Mouse (Mus musculus): ENCODE measurements around the gene Ephb1. TPM values are rescaled to one million over a fixed set of nuclear protein-coding genes. Genes with fewer than 3 reads are reported as not detected.

The Ephb1 gene
- polyA plus RNA-seq, 1 experiment from 2014 or later = 6.1 TPM

DNA sequence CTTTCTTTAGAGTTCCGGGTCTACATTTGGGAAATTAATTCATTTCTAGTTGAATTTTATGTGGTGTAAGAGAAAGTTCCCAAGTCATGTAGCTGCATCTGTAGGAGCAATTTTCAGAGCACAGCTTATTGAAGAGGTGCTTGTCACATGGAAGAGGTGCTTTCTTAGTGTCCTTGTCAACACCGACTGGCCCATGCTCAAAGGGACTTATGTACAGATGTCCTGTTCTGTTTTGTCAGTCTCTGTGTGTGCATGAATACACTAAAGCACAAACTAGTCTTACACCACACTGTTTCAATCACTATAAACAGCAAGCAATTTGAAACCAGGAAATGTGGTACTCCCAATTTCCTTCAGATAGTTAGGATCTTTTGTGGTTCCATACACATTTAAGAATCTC, 13.3 kb upstream of the Ephb1 start:
- no peak for DNase-seq (ENCODE audit: low spot score)
- Histone ChIP-seq H3K27ac (replicated peaks) (no peak overlapping the region), H3K27me3 (replicated peaks; ENCODE audit: low read depth, poor library complexity, severe bottlenecking) (no peaks in the 10 kb centered on the region), H3K4me1 (0 out of 2 replicates have a peak, but pooled peaks cover 3% of the 10 kb centered on the region), H3K4me3 (no peak overlapping the region), H3K36me3 (replicated peaks) (no peaks in the 10 kb centered on the region), H3K9me3 (no peaks in the 10 kb centered on the region)
- 94% methylated on average over 2 of the region's 2 CpGs for WGBS

DNA sequence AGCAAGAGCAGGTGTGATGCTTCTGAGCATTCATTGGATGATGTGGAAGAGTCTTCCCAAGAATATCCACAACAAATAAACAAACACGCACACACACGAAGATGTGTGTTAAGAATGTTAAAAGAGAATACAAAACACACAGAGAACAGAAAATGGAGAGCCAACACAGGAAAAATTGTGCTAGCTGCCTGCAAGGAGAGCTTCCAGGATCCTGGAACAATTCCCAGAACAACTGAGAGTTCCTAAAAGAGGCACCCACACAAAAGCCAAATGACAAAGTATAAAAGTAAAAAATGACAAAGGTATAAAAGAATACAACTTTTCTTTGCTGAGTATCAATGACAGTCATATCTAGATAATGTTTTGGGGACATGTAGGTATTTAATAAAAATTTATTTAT, 11.0 kb upstream of the Ephb1 start:
- 0 out of 2 replicates have a peak, but pooled peaks cover 3% of the 10 kb centered on the region for H3K4me1 ChIP-seq
- no peaks in the 10 kb centered on the region for H3K9me3 ChIP-seq
- no peak overlapping the region for H3K4me3 ChIP-seq
- no peak for DNase-seq (ENCODE audit: low spot score)
- no peak overlapping the region for H3K27ac ChIP-seq (replicated peaks)
- H3K36me3 ChIP-seq (replicated peaks) = no peaks in the 10 kb centered on the region
- no peaks in the 10 kb centered on the region for H3K27me3 ChIP-seq (replicated peaks; ENCODE audit: low read depth, poor library complexity, severe bottlenecking)
- WGBS = 93% methylated on average over 2 of the region's 2 CpGs

- WGBS = 91% methylated on average over 6 of the region's 6 CpGs
- H3K27me3 ChIP-seq (replicated peaks; ENCODE audit: low read depth, poor library complexity, severe bottlenecking) = peaks cover 29% of the 10 kb centered on the region
- no peak overlapping the region for H3K27ac ChIP-seq (replicated peaks)
- H3K36me3 ChIP-seq (replicated peaks) = no peaks in the 10 kb centered on the region
- no peaks in the 10 kb centered on the region for H3K9me3 ChIP-seq
- H3K4me1 ChIP-seq = peaks cover 2% of the 10 kb centered on the region; the same call in 1 of the 2 replicates
- no peak for DNase-seq (ENCODE audit: low spot score)
- no peak overlapping the region for H3K4me3 ChIP-seq
Measured at GRCm38 (mm10) chr9:102359311-102359710, 4.8 kb upstream of the Ephb1 start.

GRCm38 (mm10) chr9:102358711-102359110, 4.2 kb upstream of the Ephb1 start:
- no peak overlapping the region for H3K4me3 ChIP-seq
- peaks cover 8% of the 10 kb centered on the region for H3K4me1 ChIP-seq
- H3K9me3 ChIP-seq = no peaks in the 10 kb centered on the region
- 87% methylated on average over 3 of the region's 3 CpGs for WGBS
- peaks cover 35% of the 10 kb centered on the region for H3K27me3 ChIP-seq (replicated peaks; ENCODE audit: low read depth, poor library complexity, severe bottlenecking)
- no peak overlapping the region for H3K27ac ChIP-seq (replicated peaks)
- no peaks in the 10 kb centered on the region for H3K36me3 ChIP-seq (replicated peaks)
- DNase-seq (ENCODE audit: low spot score) = no peak

DNA sequence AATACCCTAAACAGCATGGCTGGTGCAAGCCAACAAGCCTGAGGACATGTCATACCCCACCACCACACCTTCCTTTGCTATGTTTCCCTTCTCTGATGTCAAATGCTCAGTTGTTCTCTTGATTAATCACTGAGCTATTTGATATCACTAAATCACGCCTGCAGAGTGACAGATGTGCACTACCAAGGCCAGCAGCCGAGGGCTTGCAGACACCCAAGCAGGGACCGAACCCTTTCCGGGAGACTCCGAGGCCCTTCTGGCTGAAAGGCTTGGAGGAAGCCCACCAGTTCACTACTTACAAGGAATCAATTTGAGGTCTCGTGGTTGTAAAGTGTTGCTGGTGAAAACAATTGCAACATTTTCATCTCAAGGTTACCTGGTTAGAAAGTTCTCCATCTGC, 3.5 kb upstream of the Ephb1 start:
- no peak overlapping the region for H3K4me3 ChIP-seq
- H3K4me1 ChIP-seq = peaks cover 15% of the 10 kb centered on the region
- H3K36me3 ChIP-seq (replicated peaks) = no peaks in the 10 kb centered on the region
- no peaks in the 10 kb centered on the region for H3K9me3 ChIP-seq
- peaks cover 42% of the 10 kb centered on the region for H3K27me3 ChIP-seq (replicated peaks; ENCODE audit: low read depth, poor library complexity, severe bottlenecking)
- 80% methylated on average over 6 of the region's 6 CpGs for WGBS
- no peak overlapping the region for H3K27ac ChIP-seq (replicated peaks)
- no peak for DNase-seq (ENCODE audit: low spot score)

DNA sequence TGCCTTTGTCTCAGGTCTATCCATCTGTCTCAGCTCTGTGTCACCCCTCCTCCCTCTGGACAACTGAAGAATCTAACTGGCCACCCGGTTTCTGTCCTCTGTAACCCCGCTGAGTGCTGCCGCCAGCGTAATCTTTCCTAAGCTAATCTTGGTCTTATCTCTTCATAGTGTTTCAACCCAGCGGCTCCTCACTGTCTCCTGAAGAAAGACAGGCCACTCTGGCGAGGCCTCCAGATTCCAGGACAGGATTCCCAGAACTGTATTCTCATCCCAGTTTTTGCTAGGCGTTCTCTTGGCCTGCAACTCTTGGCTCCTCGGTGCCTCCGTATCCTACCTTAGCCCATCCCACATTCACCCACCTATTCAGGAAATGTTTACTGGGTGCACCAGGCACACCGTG, 2.0 kb upstream of the Ephb1 start:
- Histone ChIP-seq H3K27me3 (replicated peaks; ENCODE audit: low read depth, poor library complexity, severe bottlenecking) (peaks cover 57% of the 10 kb centered on the region), H3K36me3 (replicated peaks) (no peaks in the 10 kb centered on the region), H3K4me1 (peaks cover 30% of the 10 kb centered on the region), H3K4me3 (no peak overlapping the region), H3K27ac (replicated peaks) (no peak overlapping the region), H3K9me3 (no peaks in the 10 kb centered on the region)
- no peak for DNase-seq (ENCODE audit: low spot score)
- 84% methylated on average over 10 of the region's 10 CpGs for WGBS

DNA sequence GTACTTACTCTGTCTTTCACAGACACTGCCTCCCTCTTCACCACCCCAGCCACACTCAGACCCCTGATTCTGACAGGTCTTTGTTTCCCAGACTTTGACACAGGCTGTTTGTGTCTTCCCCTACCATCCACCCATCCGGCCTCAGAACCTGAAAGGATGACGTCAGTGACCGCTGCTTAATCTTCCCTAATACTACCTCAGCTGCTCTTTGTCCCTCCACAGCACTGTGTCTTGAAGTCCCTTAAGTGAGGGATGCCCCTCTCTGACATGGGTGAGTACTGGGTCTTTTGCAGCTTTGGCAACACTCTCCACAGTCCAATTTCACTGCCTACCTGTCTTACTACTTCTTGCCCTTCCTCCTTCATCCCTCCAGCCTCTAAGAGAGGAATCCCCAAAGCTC, 1.2 kb upstream of the Ephb1 start:
- Histone ChIP-seq H3K36me3 (replicated peaks) (no peaks in the 10 kb centered on the region), H3K27ac (replicated peaks) (no peak overlapping the region), H3K27me3 (replicated peaks; ENCODE audit: low read depth, poor library complexity, severe bottlenecking) (peaks cover 65% of the 10 kb centered on the region), H3K9me3 (no peaks in the 10 kb centered on the region), H3K4me1 (peaks cover 33% of the 10 kb centered on the region), H3K4me3 (no peak overlapping the region)
- WGBS = 63% methylated on average over 3 of the region's 3 CpGs
- no peak for DNase-seq (ENCODE audit: low spot score)

DNA sequence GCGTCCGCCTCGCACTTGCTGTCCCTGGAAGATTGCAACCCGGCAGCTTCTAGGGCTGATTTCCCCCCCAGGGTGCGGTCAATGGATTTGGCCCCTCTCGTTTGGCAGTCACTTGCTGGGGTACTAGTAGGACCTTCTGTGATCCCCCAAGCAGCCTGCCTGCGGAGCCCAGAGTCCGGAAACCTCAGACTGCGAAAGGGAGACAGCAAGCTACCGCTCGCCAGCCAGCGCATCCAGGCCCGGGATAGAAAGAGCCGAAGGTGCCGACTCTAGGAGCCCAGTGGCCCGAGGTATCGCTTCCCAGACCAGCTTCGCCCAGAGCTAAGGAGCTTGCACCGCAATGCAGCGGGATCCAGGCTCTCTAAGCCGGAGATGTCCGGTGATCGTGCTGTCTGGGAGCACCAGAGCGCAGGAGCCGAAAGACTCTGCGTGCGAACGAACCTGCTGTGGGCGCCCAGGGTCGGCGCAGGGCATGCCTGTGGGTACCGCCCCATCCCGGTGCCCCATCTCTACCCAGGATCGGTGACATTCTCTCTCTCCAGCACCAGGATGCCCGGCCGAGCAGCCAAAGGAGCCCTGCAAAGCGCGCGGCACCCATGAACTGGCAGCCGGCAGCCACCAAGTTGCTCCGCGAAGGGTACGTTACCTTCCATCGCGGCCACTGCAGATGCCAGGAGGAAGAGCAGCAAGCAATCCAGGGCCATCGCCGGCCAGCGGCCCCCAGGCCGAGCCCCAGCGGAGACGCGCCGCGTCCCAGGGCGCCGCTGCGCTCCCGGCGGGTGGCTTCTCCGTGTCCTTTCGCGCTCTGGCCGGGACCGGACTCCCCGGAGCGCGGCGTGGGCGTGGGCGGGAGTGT, 629 bp downstream of the Ephb1 start:
- Histone ChIP-seq H3K9me3 (no peaks in the 10 kb centered on the region), H3K4me3 (peak overlapping the region; percentile 78), H3K36me3 (replicated peaks) (no peaks in the 10 kb centered on the region), H3K4me1 (peaks cover 33% of the 10 kb centered on the region), H3K27me3 (replicated peaks; ENCODE audit: low read depth, poor library complexity, severe bottlenecking) (peaks cover 84% of the 10 kb centered on the region), H3K27ac (replicated peaks) (peak overlapping the region; percentile 84)
- peak; percentile 62 for DNase-seq (ENCODE audit: low spot score)
- under 1% methylated on average over 70 of the region's 70 CpGs for WGBS

- peak overlapping the region; percentile 78 for H3K4me3 ChIP-seq
- H3K9me3 ChIP-seq = no peaks in the 10 kb centered on the region
- under 1% methylated on average over 37 of the region's 38 CpGs for WGBS
- H3K27me3 ChIP-seq (replicated peaks; ENCODE audit: low read depth, poor library complexity, severe bottlenecking) = peaks cover 91% of the 10 kb centered on the region
- peaks cover 33% of the 10 kb centered on the region for H3K4me1 ChIP-seq
- no peaks in the 10 kb centered on the region for H3K36me3 ChIP-seq (replicated peaks)
- no peak for DNase-seq (ENCODE audit: low spot score)
- H3K27ac ChIP-seq (replicated peaks) = peak overlapping the region; percentile 84
Measured at GRCm38 (mm10) chr9:102353056-102353635, 1.3 kb downstream of the Ephb1 start.

DNA sequence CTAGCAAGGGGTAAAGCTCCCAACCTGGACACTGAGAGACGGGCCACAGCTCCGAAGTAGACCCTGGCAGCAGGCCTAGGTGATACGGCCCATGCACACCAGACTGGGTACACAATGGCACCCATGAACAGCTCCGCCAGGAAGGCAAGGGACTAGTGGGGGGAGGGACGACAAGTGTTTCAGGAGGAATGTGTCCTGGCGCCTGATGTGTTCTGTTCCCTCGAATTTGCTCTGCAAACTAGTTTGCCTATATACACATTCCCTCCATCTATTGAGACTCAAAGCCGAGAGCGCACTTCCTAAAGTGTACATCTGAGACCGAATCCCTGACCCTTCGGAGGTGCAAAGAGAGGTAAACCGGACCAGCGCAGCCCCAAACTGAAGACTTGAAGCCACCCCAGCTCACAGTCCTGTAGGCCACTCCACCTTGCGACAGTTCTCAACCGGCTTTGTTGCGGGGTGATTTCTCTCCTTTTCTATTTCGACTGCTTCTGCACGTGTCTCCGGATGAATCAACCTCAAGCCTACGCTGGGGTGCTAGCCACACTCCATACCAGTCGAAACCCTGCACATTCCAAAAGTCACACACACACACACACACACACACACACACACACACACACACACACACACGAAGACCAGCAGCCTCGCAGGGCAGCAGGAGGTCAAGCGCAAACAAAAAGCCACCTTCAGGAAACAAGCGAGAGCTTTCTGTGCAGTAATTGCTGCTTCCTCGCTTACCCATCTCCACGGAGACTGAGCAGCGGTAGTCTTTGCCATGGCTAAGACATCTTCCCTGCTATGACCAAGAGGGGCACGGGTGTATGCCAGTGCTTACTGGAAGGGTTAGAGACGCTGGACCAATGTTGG, 2.1 kb downstream of the Ephb1 start:
- WGBS = 3% methylated on average over 30 of the region's 30 CpGs
- peak; percentile 45 for DNase-seq (ENCODE audit: low spot score)
- H3K9me3 ChIP-seq = no peaks in the 10 kb centered on the region
- H3K27ac ChIP-seq (replicated peaks) = no peak overlapping the region
- peaks cover 33% of the 10 kb centered on the region for H3K4me1 ChIP-seq
- H3K27me3 ChIP-seq (replicated peaks; ENCODE audit: low read depth, poor library complexity, severe bottlenecking) = peaks cover 93% of the 10 kb centered on the region
- H3K36me3 ChIP-seq (replicated peaks) = no peaks in the 10 kb centered on the region
- peak overlapping the region; percentile 78 for H3K4me3 ChIP-seq

DNA sequence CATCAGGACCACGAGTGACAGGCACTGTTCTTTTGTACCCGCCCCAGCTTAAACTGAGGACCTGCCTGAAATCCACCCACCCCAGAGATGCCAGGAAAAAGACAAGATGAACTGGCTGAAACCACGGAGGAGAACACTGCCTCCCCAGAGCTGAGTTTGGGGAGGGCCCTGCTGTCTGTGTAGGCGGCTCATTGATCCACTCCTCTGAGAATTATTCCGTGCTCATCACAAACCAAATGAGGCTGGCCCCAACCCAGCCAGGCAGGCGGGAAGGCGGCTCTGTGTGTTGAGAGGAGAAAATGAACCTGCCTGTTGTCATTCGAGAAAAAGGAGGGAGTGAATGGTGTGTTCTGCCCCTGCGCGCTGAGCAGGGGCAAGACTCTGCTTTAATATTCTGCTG, 2.8 kb downstream of the Ephb1 start:
- Histone ChIP-seq H3K27ac (replicated peaks) (no peak overlapping the region), H3K4me3 (peak overlapping the region; percentile 78), H3K4me1 (peaks cover 33% of the 10 kb centered on the region), H3K27me3 (replicated peaks; ENCODE audit: low read depth, poor library complexity, severe bottlenecking) (peaks cover 94% of the 10 kb centered on the region), H3K9me3 (no peaks in the 10 kb centered on the region), H3K36me3 (replicated peaks) (no peaks in the 10 kb centered on the region)
- 8% methylated on average over 10 of the region's 10 CpGs for WGBS
- peak; percentile 20 for DNase-seq (ENCODE audit: low spot score)

GRCm38 (mm10) chr9:102351221-102351620, 3.3 kb downstream of the Ephb1 start:
- WGBS = 55% methylated on average over 5 of the region's 5 CpGs
- no peak for DNase-seq (ENCODE audit: low spot score)
- peaks cover 33% of the 10 kb centered on the region for H3K4me1 ChIP-seq
- no peaks in the 10 kb centered on the region for H3K36me3 ChIP-seq (replicated peaks)
- peaks cover 91% of the 10 kb centered on the region for H3K27me3 ChIP-seq (replicated peaks; ENCODE audit: low read depth, poor library complexity, severe bottlenecking)
- no peaks in the 10 kb centered on the region for H3K9me3 ChIP-seq
- no peak overlapping the region for H3K4me3 ChIP-seq
- no peak overlapping the region for H3K27ac ChIP-seq (replicated peaks)
